Mouse (Mus musculus): ENCODE data around the gene Rfc1.

DNA sequence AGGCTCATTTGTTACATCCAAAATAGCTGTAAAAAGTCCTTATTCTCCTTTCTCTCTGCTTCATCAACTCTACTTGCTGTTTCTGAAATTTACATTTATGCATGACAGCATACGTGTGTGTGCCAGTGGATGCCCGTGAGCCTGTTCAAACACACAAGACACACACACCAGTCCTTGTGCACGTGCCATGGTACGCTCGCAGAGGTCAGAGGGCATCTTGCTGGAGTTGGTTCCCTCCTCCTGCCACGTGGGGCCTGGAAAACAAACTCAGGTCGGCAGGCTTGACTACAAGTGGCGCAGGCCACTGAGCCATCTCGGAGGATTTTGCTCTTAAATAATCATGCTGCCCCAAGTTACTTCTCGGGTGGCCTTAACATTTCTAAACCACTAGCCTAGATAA lies 15.0 kb upstream of the Rfc1 start:
- no peak for TF ChIP-seq CTCF (IDR thresholded peaks at IDR 0.05; ENCODE audit: low read depth, low read length)
- TF ChIP-seq POLR2AphosphoS5 (IDR thresholded peaks at IDR 0.05; ENCODE audit: insufficient replicate concordance, low read depth, low read length): no peak
- no peak for TF ChIP-seq GATA1 (IDR thresholded peaks at IDR 0.05; ENCODE audit: borderline replicate concordance, low read length)
- TF ChIP-seq TAL1 (conservative IDR thresholded peaks at IDR 0.05; ENCODE audit: low read depth, low read length): no peak
- no peak for TF ChIP-seq GATA2 (IDR thresholded peaks at IDR 0.05; ENCODE audit: borderline replicate concordance, low read depth, low read length)
